Mouse (Mus musculus): ENCODE data around the gene Wapl.

GRCm38 (mm10) chr14:34661621-34662477, 11.9 kb upstream of the Wapl start:
- TF ChIP-seq CTCF (IDR thresholded peaks at IDR 0.05), result no peak
- peak; percentile 28; the same call in 1 of the 2 replicates for TF ChIP-seq POLR2A (IDR thresholded peaks at IDR 0.05; ENCODE audit: insufficient read depth, low read depth, low read length)

All from heart, adult 2 months (tissue).